Mouse (Mus musculus) heart, embryonic 16.5 days (tissue): Measurements from ENCODE around the gene Cep170. TPM values are rescaled to one million over a fixed set of nuclear protein-coding genes. Genes with fewer than 3 reads are reported as not detected.
A peak's percentile ranks its signal among the peaks of the same experiment; 100 is the strongest.
"Not testable (repeated sequence)": the region's sequence is repeated elsewhere in the genome, so short reads cannot be mapped to it uniquely, and the experiment has no call there.

Source experiments
- ATAC-seq: fragments of 200-750 bp; cut with Nextera tagmentation; replicated peaks from 2 replicates; pipeline ENCODE4 v1.8.0; 2017; ENCODE audit warnings: moderate number of reproducible peaks; ENCODE audit not compliant: insufficient read depth, low FRiP score; ENCODE audit errors: extremely low read depth
- H3K27ac ChIP-seq: fragments of 300-500 bp; sonication (generic); 2 replicates; pipeline ENCODE4 v1.5.1; 2014; ENCODE audit warnings: mild to moderate bottlenecking, low read length, control low read depth, moderate library complexity
- H3K27me3 ChIP-seq: fragments of 300-500 bp; sonication (generic); 2 replicates; pipeline ENCODE4 v1.6.1; 2014; ENCODE audit warnings: low read length, mixed read lengths; ENCODE audit not compliant: control insufficient read depth, insufficient read depth
- H3K36me3 ChIP-seq: fragments of 300-500 bp; sonication (generic); 2 replicates; pipeline ENCODE4 v1.6.1; 2014; ENCODE audit not compliant: control insufficient read depth, insufficient read depth
- H3K4me1 ChIP-seq: fragments of 300-500 bp; sonication (generic); 2 replicates; pipeline ENCODE4 v1.6.1; 2014; ENCODE audit warnings: low read length, mixed read lengths; ENCODE audit not compliant: control insufficient read depth, insufficient read depth
- H3K4me2 ChIP-seq: fragments of 300-500 bp; sonication (generic); 2 replicates; pipeline ENCODE4 v1.6.1; 2014; ENCODE audit warnings: low read depth, mild to moderate bottlenecking, control low read depth, low read length
- H3K4me3 ChIP-seq: fragments of 300-500 bp; sonication (generic); 2 replicates; pipeline ENCODE4 v1.5.1; 2014; ENCODE audit warnings: mild to moderate bottlenecking, control low read depth, low read length
- H3K9ac ChIP-seq: fragments of 300-500 bp; sonication (generic); 2 replicates; pipeline ENCODE4 v1.6.1; 2014; ENCODE audit warnings: low read length, control low read depth
- H3K9me3 ChIP-seq: fragments of 300-500 bp; sonication (generic); replicated peaks from 2 replicates; pipeline ENCODE4 v1.6.1; 2016; ENCODE audit warnings: low read length; ENCODE audit not compliant: control insufficient read depth
- WGBS: fragments of 180-500 bp; shearing (Covaris S2); extraction: QIAGEN DNeasy Blood & Tissue Kit; methylation state at CpG from one replicate; pipeline ENCODE4 v1.1.7; 2014; 5-methylcytosine and 5-hydroxymethylcytosine counted together
- polyA plus RNA-seq: library from polyadenylated mRNA; unstranded; fragments of >200 nt; fragmentation: Nextera tagmentation; extraction: Ambion mirVana; gene quantifications from 2 replicates; pipeline ENCODE4 v1.2.1, GENCODE M21; 2015

Cep170 gene
- polyA plus RNA-seq, 1 experiment from 2014 or later, result 16.7 TPM

DNA sequence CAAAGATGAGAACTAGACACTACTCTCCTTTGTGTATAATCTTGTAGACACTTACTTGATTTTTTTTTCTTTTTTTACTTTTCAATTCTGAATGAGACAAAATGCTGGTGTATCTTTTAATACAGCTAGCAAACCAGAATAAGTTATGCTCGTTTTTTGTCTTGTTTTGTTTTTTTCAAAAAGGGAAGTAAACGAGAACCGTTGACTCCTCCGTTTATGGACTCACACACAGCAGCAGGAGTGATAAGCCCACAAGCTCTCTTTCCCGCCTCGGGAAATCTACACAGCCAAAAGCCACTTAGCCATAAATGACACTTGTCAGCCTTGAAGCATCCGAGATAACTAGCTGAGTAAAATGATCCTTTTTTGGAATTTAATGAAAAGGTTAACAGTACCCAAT is 22.7 kb upstream of the Cep170 start:
- not testable (repeated sequence) for H3K4me1 ChIP-seq, H3K9me3 ChIP-seq, H3K36me3 ChIP-seq, H3K9ac ChIP-seq, ATAC-seq, H3K27ac ChIP-seq, H3K27me3 ChIP-seq
- Histone ChIP-seq H3K4me3 (peak overlapping the region; percentile 43), H3K4me2 (peak overlapping the region; percentile 93)
- 16% methylated on average over 7 of the region's 7 CpGs for WGBS

DNA sequence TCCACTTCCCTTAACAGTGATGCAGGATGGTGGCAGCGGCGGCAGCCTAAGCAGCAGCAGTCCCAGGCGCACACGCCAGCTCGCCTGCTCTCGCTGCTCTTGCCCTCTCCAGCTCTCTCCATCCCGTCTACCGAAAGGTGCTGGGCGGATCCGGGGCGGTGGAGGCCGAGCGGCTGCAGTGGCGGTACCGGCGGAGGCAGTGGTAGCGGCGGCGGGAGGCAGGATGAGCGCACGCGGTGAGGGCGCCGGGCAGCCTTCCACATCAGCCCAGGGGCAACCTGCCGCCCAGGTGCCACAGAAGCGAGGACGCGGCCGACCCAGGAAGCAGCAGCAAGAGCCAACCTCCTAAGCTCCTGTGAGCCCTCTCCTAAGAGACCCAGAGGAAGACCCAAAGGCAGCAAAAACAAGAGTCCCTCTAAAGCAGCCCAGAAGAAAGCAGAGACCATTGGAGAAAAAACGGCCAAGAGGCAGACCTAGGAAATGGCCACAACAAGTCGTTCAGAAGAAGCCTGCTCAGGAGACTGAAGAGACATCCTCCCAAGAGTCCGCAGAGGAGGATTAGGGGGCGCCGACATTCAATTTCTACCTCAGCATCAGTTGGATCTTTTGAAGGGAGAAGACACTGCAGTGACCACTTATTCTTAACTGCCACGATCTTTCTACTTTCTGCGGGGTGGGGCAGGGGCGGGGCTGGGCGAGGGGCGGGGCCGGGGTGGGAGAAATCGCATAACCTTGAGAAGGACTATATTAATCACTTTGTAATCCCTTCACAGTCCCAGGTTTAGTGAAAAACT is 21.8 kb upstream of the Cep170 start:
- ATAC-seq, result peak; percentile 73
- Histone ChIP-seq H3K27me3 (no peaks in the 10 kb centered on the region), H3K9ac (peak overlapping the region; percentile 66), H3K4me3 (peak overlapping the region; percentile 59), H3K4me2 (peak overlapping the region; percentile 93), H3K36me3 (no peaks in the 10 kb centered on the region), H3K27ac (no peak overlapping the region), H3K9me3 (no peaks in the 10 kb centered on the region), H3K4me1 (peaks cover 6% of the 10 kb centered on the region; the same call in 1 of the 2 replicates)
- WGBS, result 2% methylated on average over 41 of the region's 41 CpGs

- H3K9ac ChIP-seq, result no peak overlapping the region
- peak overlapping the region; percentile 59 for H3K4me3 ChIP-seq
- H3K4me2 ChIP-seq, result peak overlapping the region; percentile 93
- peaks cover 6% of the 10 kb centered on the region; the same call in 1 of the 2 replicates for H3K4me1 ChIP-seq
- H3K27me3 ChIP-seq, result no peaks in the 10 kb centered on the region
- 40% methylated on average over 6 of the region's 6 CpGs for WGBS
- H3K27ac ChIP-seq, result no peak overlapping the region
- no peaks in the 10 kb centered on the region for H3K9me3 ChIP-seq
- no peaks in the 10 kb centered on the region for H3K36me3 ChIP-seq
- ATAC-seq, result no peak
Measured at GRCm38 (mm10) chr1:176834880-176835279, 21.0 kb upstream of the Cep170 start.

DNA sequence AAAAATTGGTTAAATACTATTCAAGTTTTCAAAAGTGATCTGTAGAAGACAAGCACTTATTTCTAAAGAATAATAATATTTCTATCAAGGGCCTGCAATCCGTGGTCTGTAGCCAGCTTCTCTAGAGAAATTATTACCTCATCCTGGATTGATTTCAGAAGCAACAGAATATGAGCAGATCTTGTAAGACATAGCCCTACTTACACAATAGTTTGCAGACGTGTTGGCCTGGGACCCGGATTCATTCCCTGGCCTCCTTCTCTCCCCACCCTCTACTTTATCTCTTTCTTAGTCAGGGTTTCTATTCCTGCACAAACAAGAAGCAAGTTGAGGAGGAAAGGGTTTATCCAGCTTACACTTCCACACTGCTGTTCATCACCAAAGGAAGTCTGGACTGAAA is 20.1 kb upstream of the Cep170 start:
- 58% methylated on average over 3 of the region's 3 CpGs for WGBS
- H3K9ac ChIP-seq, result no peak overlapping the region
- ATAC-seq, result peak; percentile 55; the same call in 1 of the 2 replicates
- no peaks in the 10 kb centered on the region for H3K9me3 ChIP-seq
- H3K27ac ChIP-seq, result no peak overlapping the region
- H3K4me3 ChIP-seq, result no peak overlapping the region
- no peaks in the 10 kb centered on the region for H3K36me3 ChIP-seq
- H3K4me2 ChIP-seq, result no peak overlapping the region
- no peaks in the 10 kb centered on the region for H3K27me3 ChIP-seq
- H3K4me1 ChIP-seq, result peaks cover 6% of the 10 kb centered on the region; the same call in 1 of the 2 replicates

- H3K4me3 ChIP-seq, result no peak overlapping the region
- no peak overlapping the region for H3K9ac ChIP-seq
- peak overlapping the region; percentile 23; the same call in 1 of the 2 replicates for H3K27ac ChIP-seq
- no peak for ATAC-seq
- peaks cover 8% of the 10 kb centered on the region for H3K4me1 ChIP-seq
- H3K4me2 ChIP-seq, result no peak overlapping the region
- no peaks in the 10 kb centered on the region for H3K9me3 ChIP-seq
- H3K27me3 ChIP-seq, result no peaks in the 10 kb centered on the region
- H3K36me3 ChIP-seq, result no peaks in the 10 kb centered on the region
Measured at GRCm38 (mm10) chr1:176833257-176833656, 19.4 kb upstream of the Cep170 start.

DNA sequence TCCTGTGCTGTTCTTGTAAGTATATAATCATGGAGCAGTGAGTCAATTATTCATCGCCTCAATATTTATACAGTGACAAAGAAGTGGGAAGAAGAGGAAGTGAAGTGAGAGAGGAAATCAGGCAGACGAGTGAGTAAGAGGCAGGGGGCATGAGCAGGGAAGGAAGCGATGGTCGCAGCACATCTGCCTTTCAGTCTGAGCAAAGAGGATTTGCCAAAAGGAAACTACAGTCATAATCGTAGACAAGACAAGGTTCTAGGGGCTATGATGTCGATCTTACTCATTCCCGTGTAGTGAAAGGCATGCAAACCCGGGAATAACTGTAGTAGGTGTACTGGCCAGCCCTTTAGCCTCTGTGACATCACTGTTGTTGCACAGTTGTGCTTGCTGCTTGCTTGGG is 18.7 kb upstream of the Cep170 start:
- Histone ChIP-seq H3K4me1 (peaks cover 11% of the 10 kb centered on the region), H3K4me3 (no peak overlapping the region), H3K27me3 (no peaks in the 10 kb centered on the region), H3K36me3 (no peaks in the 10 kb centered on the region), H3K27ac (no peak overlapping the region), H3K9me3 (no peaks in the 10 kb centered on the region), H3K9ac (no peak overlapping the region), H3K4me2 (no peak overlapping the region)
- no peak for ATAC-seq
- 51% methylated on average over 8 of the region's 8 CpGs for WGBS

GRCm38 (mm10) chr1:176832071-176832470 is 18.2 kb upstream of the Cep170 start:
- Histone ChIP-seq H3K27me3 (no peaks in the 10 kb centered on the region), H3K36me3 (no peaks in the 10 kb centered on the region), H3K27ac (no peak overlapping the region), H3K4me2 (no peak overlapping the region), H3K9ac (no peak overlapping the region), H3K4me3 (no peak overlapping the region), H3K9me3 (no peaks in the 10 kb centered on the region), H3K4me1 (peaks cover 11% of the 10 kb centered on the region)
- 80% methylated on average over 2 of the region's 2 CpGs for WGBS
- ATAC-seq, result no peak

DNA sequence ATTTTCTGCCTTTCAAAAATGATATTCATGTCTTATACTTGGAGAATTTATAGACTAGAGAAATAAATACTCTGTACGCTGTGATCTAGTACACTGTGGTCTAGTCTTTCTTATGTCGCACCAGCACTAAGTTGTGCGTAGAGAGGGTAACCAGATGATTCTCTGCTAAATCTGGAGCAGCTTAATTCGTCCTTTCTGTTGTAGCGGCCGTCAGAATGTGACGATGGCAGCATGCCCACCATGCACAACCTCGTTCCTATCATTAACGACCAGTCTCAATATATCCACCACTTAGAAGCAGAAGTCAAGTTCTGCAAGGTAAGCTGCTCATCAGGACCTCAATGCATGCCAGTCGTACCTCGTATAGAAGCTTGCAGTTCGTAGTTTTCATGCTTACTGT is 14.8 kb upstream of the Cep170 start:
- Histone ChIP-seq H3K4me1 (peaks cover 14% of the 10 kb centered on the region), H3K27me3 (no peaks in the 10 kb centered on the region), H3K36me3 (no peaks in the 10 kb centered on the region), H3K27ac (no peak overlapping the region), H3K9ac (no peak overlapping the region), H3K4me3 (no peak overlapping the region), H3K4me2 (no peak overlapping the region), H3K9me3 (no peaks in the 10 kb centered on the region)
- WGBS, result 64% methylated on average over 12 of the region's 12 CpGs
- ATAC-seq, result no peak

DNA sequence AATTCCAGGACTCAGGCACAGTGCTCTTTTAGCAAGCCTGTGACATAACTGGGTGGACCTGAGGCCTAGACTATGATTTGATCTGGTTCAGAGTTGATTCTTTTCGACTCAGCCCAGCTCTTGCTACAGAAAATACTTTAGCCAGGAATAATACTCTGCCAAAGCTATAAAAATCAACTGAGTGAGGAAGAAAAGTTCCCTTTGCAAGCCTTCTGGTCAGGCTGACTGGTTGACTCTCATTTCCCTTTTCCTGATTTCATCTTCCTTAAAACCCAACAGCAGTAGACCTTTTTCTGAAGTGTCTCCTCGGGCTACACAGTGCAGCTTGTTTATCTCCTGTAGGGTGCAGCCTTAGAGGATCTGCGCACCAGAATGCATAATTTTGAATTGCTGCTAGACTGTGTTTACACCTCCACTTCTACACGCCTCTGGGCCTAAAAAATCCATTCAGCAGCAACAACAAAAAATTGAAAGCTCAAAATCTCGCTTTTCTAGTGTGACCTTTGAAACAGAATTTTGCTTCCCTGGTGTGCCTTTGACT is 14.1 kb upstream of the Cep170 start:
- no peak overlapping the region for H3K9ac ChIP-seq
- 74% methylated on average over 5 of the region's 5 CpGs for WGBS
- H3K4me1 ChIP-seq, result peaks cover 16% of the 10 kb centered on the region
- H3K4me3 ChIP-seq, result no peak overlapping the region
- H3K36me3 ChIP-seq, result no peaks in the 10 kb centered on the region
- H3K4me2 ChIP-seq, result no peak overlapping the region
- H3K27me3 ChIP-seq, result no peaks in the 10 kb centered on the region
- ATAC-seq, result no peak
- H3K9me3 ChIP-seq, result no peaks in the 10 kb centered on the region
- H3K27ac ChIP-seq, result 0 out of 2 replicates have a peak overlapping the region, but pooled peaks have one; percentile 16
